Mouse (Mus musculus) left cerebral cortex, adult 2 months (tissue): ENCODE measurements around the gene Nqo1. TPM values are rescaled to one million over a fixed set of nuclear protein-coding genes. Genes with fewer than 3 reads are reported as not detected.

ENCODE experiments used
- DNase-seq, 2 experiments: peaks; one replicate each; pipeline ENCODE4 v3.0.0; 2021 to 2022; ENCODE audit warnings: low spot score in 2 of 2, mixed read lengths in 1 of 2; ENCODE audit errors: extremely low spot score in 1 of 2
- H3K27ac ChIP-seq: fragments of 200-600 bp; 2 replicates; pipeline ENCODE4 v1.8.1; 2022
- H3K4me3 ChIP-seq: fragments of 200-600 bp; 2 replicates; pipeline ENCODE4 v1.8.1; 2022
- CTCF ChIP-seq: fragments of 200-600 bp; IDR thresholded peaks from 2 replicates; pipeline ENCODE4 v1.8.1; 2022; ENCODE audit warnings: antibody characterized with exemption, mild to moderate bottlenecking, moderate library complexity
- intact Hi-C: fragments of 180-260 bp; cut with DNase I; formaldehyde crosslinking; loops from one replicate; pipeline ENCODE4 v1.15.1; 2025
- total RNA-seq, 2 experiments: library from RNA; stranded (reverse); gene quantifications; 2 replicates each; pipeline ENCODE4 v1.2.3; 2021

Gene Nqo1
- total RNA-seq, 2 experiments from 2014 or later = 3.7 to 4.2 TPM

DNA sequence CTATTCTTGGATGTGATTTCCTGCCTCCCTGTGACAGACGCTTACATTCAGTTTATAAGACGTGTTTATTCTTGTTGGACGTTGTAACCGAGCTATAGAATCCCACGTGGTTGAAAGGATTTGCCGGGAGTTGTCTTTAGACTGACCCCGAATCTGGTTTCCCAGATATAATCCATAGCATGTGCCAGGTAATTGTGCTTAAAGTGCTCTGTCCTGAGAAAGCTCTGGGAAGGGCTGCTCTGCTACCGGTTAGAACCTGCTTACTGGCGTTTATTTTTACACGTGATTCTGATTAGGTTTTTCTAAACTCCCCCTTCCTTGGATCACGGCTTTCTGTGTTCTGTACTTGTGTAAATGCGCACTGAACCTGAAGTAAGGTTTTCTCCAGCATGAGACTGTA is 5.3 kb downstream of the Nqo1 start:
- TF ChIP-seq CTCF = no peak
- DNase-seq = no peak
- H3K4me3 ChIP-seq = no peak overlapping the region
- no peak overlapping the region for H3K27ac ChIP-seq
- intact Hi-C loops = no loop called here

DNA sequence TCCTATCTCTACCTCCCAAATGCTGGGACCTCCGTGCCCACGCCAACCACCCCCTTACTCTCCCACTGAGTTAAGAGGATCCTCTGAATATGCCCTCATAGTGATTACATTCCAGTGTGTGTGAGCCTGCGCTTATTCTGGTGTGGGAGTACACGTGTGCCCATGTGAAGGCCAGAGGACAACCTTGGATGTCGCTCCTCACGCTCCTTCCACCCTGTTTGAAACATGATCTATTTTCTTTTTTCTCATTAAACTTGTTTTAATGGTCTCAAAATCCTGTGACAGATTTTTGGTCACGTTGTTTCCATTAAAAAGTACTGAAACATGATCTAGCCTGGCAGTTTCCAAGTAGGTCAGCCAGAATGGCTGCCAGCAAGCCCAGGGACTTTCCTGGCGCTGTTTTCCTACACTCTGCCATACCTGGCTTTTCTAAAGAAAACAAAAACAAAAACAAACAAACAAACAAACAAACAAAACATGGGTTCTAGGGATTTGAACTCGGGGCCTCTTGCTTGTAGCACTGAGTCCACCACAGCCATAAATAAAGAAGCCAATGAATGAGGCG is 6.8 kb downstream of the Nqo1 start:
- intact Hi-C loops = no loop called here
- Histone ChIP-seq H3K4me3 (no peak overlapping the region), H3K27ac (no peak overlapping the region)
- no peak for TF ChIP-seq CTCF
- DNase-seq = no peak

DNA sequence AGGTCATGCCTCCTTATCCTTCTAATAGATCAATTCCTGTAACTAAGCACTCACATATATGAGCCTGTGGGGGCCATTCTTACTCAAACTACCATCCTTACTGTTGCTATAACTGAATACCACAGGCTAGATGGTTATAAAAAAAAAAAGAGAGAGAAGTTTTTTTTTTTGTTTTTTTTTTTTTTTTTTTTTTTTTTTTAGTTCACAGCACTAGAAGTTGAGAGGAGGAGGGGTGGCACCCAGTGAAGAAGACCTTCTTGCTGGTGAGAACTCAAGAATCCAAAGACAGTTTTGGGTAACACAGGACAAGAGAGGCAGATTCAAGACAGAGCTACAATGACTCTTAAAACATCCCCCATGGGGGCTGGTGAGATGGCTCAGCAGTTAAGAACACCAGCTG is 7.6 kb downstream of the Nqo1 start:
- TF ChIP-seq CTCF = no peak
- no peak overlapping the region for H3K27ac ChIP-seq
- DNase-seq = no peak
- no peak overlapping the region for H3K4me3 ChIP-seq
- intact Hi-C loops = no loop called here

DNA sequence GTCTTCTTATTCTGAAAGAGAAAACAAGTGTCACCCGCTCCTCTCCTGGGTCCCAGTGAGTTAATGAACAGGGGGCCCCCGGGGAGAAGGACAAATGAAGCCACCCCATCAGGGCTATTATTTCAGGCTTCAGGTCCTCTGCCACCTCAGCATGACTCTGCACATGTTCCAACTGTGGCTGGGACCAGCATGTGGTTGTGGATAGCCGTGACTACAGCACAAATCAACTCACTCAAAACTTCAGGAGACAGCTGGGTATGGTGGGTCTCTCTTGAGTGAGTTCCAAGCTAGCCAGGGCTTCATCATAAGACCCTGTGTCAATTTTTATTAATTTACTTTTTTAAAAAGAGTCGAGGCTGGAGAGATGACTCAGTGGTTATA is 11.9 kb downstream of the Nqo1 start:
- intact Hi-C loops = no loop called here
- no peak overlapping the region for H3K4me3 ChIP-seq
- no peak for DNase-seq
- no peak overlapping the region for H3K27ac ChIP-seq
- TF ChIP-seq CTCF = no peak

GRCm38 (mm10) chr8:107390476-107391135 is 12.4 kb downstream of the Nqo1 start:
- Histone ChIP-seq H3K27ac (no peak overlapping the region), H3K4me3 (no peak overlapping the region)
- no peak for TF ChIP-seq CTCF
- DNase-seq = no peak
- intact Hi-C loops = no loop called here

GRCm38 (mm10) chr8:107389557-107389956 is 13.4 kb downstream of the Nqo1 start:
- DNase-seq = no peak
- H3K4me3 ChIP-seq = no peak overlapping the region
- no peak overlapping the region for H3K27ac ChIP-seq
- intact Hi-C loops = no loop called here
- TF ChIP-seq CTCF = no peak

GRCm38 (mm10) chr8:107387861-107388260 is 15.1 kb downstream of the Nqo1 start:
- Histone ChIP-seq H3K27ac (no peak overlapping the region), H3K4me3 (no peak overlapping the region)
- DNase-seq = no peak
- intact Hi-C loops = loop anchor here (2.0 kb wide), 1 partner anchor 37 kb away; the partner anchor contains the start of gene Nob1
- peak; percentile 50 for TF ChIP-seq CTCF

- intact Hi-C loops = loop anchor here (1.0 to 2.0 kb wide), 2 partner anchors 38 to 189 kb away; partner anchors contain the start of gene Nob1
- H3K4me3 ChIP-seq = no peak overlapping the region
- H3K27ac ChIP-seq = no peak overlapping the region
- TF ChIP-seq CTCF = peak; percentile 62
- no peak for DNase-seq
Measured at GRCm38 (mm10) chr8:107386642-107387041, 16.4 kb downstream of the Nqo1 start.

GRCm38 (mm10) chr8:107386171-107386570 is 16.8 kb downstream of the Nqo1 start:
- no peak for DNase-seq
- TF ChIP-seq CTCF = no peak
- intact Hi-C loops = loop anchor here (1.0 to 2.0 kb wide), 2 partner anchors 39 to 189 kb away; partner anchors contain the start of gene Nob1
- H3K27ac ChIP-seq = no peak overlapping the region
- no peak overlapping the region for H3K4me3 ChIP-seq

GRCm38 (mm10) chr8:107385063-107385462 is 17.9 kb downstream of the Nqo1 start:
- TF ChIP-seq CTCF = no peak
- intact Hi-C loops = no loop called here
- H3K27ac ChIP-seq = no peak overlapping the region
- DNase-seq = no peak
- no peak overlapping the region for H3K4me3 ChIP-seq

- DNase-seq = no peak
- no peak for TF ChIP-seq CTCF
- H3K4me3 ChIP-seq = no peak overlapping the region
- no peak overlapping the region for H3K27ac ChIP-seq
- intact Hi-C loops = no loop called here
Measured at GRCm38 (mm10) chr8:107384651-107385050, 18.4 kb downstream of the Nqo1 start.

- H3K27ac ChIP-seq = no peak overlapping the region
- no peak overlapping the region for H3K4me3 ChIP-seq
- DNase-seq = no peak
- intact Hi-C loops = no loop called here
- TF ChIP-seq CTCF = no peak
Measured at GRCm38 (mm10) chr8:107382898-107383297, 20.1 kb downstream of the Nqo1 start.

DNA sequence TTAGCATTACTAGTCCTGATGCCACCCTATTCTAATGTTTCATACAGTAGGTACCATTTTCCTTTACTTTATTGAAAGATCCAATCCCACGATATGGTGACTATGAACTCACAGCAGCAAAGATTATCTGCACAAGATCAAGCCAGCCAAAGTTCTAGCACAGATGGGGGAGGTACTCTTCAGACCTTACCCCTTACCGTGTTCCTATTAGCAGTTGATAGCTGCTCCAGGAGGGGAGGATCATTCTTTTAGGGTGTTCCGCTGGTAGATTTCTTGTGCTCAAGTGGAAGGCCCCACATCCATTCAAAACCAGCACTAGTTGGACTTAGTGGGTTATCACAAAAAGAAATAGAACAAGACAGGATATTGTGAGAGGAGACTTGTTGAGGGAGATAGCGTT is 21.3 kb downstream of the Nqo1 start:
- no peak overlapping the region for H3K27ac ChIP-seq
- intact Hi-C loops = no loop called here
- no peak for TF ChIP-seq CTCF

More for the DNA sequence above, 21.3 kb downstream of the Nqo1 start:
- DNase-seq = no peak
- H3K4me3 ChIP-seq = no peak overlapping the region
